Mouse (Mus musculus) cortical plate, adult 2 months (tissue): ENCODE data around the gene Lclat1.

Source experiments
- CTCF ChIP-seq: fragments of 200-500 bp; IDR thresholded peaks from 2 replicates; pipeline ENCODE4 v1.5.1; 2011; ENCODE audit warnings: mild to moderate bottlenecking, control low read depth, low read length; ENCODE audit not compliant: insufficient read depth; ENCODE audit errors: extremely low read depth
- POLR2A ChIP-seq: fragments of 200-500 bp; IDR thresholded peaks from 2 replicates; pipeline ENCODE4 v1.6.1; 2011; ENCODE audit warnings: mild to moderate bottlenecking, low read length, control low read depth; ENCODE audit not compliant: insufficient read depth; ENCODE audit errors: extremely low read depth

DNA sequence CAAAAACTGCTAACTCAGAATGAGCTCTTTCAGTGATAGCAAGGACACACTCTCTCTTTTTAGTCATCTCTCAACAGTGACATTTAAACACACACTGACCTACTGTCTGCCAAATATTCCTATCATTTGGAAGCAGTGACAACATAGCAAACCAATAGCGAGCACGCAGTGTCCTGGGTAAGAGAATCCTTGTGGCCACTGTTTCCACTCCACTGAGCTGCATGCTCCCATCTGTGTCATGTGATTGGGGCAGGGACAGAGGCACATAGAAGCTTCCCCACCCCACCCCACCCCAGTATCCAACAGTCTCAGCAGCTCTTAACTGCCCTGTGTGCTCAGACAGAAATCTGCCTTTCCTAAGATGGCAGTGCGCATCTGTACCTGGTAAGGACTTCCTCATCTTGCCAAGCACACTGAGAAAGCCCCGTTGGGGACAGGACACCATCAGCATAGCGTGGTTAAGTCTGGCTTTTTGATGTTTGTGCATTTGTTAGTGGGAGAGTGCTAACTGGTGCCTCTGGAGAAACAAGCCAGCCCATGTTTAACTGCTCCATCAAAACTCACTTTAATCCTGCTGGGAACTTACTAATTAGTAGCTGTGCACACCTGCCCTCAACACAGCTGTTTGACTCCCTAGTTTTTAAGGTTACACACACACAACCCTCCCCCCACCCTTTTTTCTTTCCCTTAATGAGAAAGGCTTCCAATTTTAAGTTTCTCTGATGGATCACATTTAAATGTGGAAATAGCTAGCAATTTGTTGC is 133.5 kb downstream of the Lclat1 start:
- TF ChIP-seq CTCF (no peak), POLR2A (no peak)
